Mouse (Mus musculus): Measurements from ENCODE around the gene Ect2. TPM values are rescaled to one million over a fixed set of nuclear protein-coding genes. Genes with fewer than 3 reads are reported as not detected.

Ect2 gene
- total and polyA plus RNA-seq, 3 experiments, result 0.12 to 0.73 (median 0.39) TPM

DNA sequence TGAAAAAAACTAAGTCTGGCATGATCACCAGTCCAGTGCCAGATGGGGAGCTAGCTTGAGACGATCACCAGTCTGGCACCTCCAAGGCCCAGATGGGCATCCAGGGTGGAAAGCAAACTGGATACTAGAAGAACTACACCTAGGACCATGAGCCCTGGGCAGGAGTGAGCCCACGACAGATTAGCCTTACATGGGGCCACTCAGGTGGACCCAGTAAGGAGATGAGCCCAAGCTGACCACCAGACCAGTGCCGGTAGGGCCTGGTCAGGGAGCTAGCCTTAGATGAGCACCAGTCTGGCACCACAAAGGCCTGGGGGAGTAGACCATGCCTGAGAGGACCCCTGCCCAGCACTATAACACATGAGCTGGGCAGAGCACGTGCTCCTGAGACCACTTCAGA lies 44.6 kb downstream of the Ect2 start:
- intact Hi-C loops (cut with DNase I), result no loop called here
- no peaks in the 10 kb centered on the region for H3K27me3 ChIP-seq (ENCODE audit: control insufficient read depth, insufficient read depth, low read length)
- H3K4me3 ChIP-seq, result no peak overlapping the region
- H3K27ac ChIP-seq, result no peak overlapping the region
- no peaks in the 10 kb centered on the region for H3K79me2 ChIP-seq (replicated peaks; ENCODE audit: control insufficient read depth, insufficient read depth, low read length)
- no peaks in the 10 kb centered on the region for H3K4me1 ChIP-seq (ENCODE audit: control insufficient read depth, insufficient read depth, low read length)
- H3K9ac ChIP-seq (ENCODE audit: low read depth, low read length), result no peak overlapping the region
- 88% methylated on average over 4 of the region's 4 CpGs for WGBS
- no peak for DNase-seq
- no peaks in the 10 kb centered on the region for H3K36me3 ChIP-seq (ENCODE audit: control insufficient read depth, insufficient read depth, low read length)
- TF ChIP-seq POLR2A (IDR thresholded peaks at IDR 0.05; ENCODE audit: insufficient read depth, low read depth, low read length), result no peak
- no peak for TF ChIP-seq EP300 (IDR thresholded peaks at IDR 0.05; ENCODE audit: insufficient read depth, low read depth, low read length)

DNA sequence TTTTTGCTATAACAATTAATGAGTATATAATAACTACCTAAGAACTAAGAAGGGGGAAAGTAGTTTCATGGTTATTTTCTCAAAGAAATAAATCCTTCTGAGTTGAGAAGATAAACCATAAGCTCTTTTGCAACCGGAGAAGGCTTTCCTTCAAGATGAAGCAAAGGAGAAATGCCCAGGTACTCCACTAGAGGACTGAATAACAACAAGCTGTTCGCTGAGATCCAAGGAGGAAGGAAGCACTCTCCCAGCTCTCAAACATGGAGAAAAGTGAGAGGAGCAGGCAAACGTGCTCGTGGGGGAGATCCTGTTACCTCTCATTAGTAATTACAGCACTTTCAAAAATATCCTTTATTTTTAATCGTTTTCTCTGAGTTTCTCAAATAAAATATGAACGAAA lies 46.5 kb downstream of the Ect2 start:
- no peak for DNase-seq
- Histone ChIP-seq H3K9ac (ENCODE audit: low read depth, low read length) (no peak overlapping the region), H3K4me3 (no peak overlapping the region), H3K4me1 (ENCODE audit: control insufficient read depth, insufficient read depth, low read length) (no peaks in the 10 kb centered on the region), H3K27ac (no peak overlapping the region), H3K36me3 (ENCODE audit: control insufficient read depth, insufficient read depth, low read length) (no peaks in the 10 kb centered on the region), H3K79me2 (replicated peaks; ENCODE audit: control insufficient read depth, insufficient read depth, low read length) (no peaks in the 10 kb centered on the region), H3K27me3 (ENCODE audit: control insufficient read depth, insufficient read depth, low read length) (no peaks in the 10 kb centered on the region)
- TF ChIP-seq CTCF (IDR thresholded peaks at IDR 0.05) (no peak), EP300 (IDR thresholded peaks at IDR 0.05; ENCODE audit: insufficient read depth, low read depth, low read length) (no peak), POLR2A (IDR thresholded peaks at IDR 0.05; ENCODE audit: insufficient read depth, low read depth, low read length) (no peak)
- whole genome bisulfite sequencing, result 84% methylated on average over 6 of the region's 6 CpGs
- intact Hi-C loops (cut with DNase I), result no loop called here

DNA sequence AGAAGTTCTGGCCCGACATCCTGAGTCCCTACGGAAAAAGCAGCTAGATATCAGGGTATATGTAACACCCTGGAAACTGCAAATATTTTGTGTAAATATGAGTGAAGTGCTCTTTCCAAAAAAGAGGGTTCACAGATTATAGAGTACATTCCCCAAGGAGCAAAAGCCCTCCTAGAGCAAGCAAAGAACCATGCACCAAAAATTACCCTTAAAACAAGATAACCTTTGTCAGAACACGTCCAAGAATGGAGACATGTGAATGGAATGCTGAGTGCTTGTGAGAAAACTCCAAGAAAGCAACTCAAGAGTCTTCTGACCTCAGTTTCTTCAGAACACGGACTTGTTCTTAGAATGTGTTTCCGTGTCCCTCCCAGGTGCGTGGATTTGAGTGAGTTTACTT lies 50.7 kb downstream of the Ect2 start:
- no peaks in the 10 kb centered on the region for H3K36me3 ChIP-seq (ENCODE audit: control insufficient read depth, insufficient read depth, low read length)
- 84% methylated on average over 6 of the region's 6 CpGs for WGBS
- DNase-seq, result no peak

DNA sequence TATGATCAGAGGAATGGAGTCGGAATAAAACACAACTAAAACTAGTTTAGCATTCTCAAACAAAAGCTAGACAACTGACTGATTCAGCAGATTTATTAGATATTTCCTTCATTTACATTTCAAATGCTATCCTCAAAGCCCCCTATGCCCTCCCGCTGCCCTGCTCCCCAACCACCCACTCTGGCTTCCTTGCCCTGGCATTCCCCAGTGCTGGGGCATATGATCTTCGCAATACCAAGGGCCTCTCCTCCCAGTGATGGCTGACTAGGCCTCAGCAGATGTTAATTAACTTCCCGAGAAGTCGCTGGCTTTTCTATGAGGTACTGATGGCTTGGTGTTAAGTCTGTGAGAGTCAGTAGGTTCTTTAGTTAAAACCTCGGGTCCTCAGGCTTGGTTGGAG lies 55.0 kb downstream of the Ect2 start:
- DNase-seq, result no peak
- TF ChIP-seq CTCF (IDR thresholded peaks at IDR 0.05) (no peak), POLR2A (IDR thresholded peaks at IDR 0.05; ENCODE audit: insufficient read depth, low read depth, low read length) (no peak), EP300 (IDR thresholded peaks at IDR 0.05; ENCODE audit: insufficient read depth, low read depth, low read length) (no peak)
- H3K36me3 ChIP-seq (ENCODE audit: control insufficient read depth, insufficient read depth, low read length), result no peaks in the 10 kb centered on the region
- intact Hi-C loops (cut with DNase I), result no loop called here
- WGBS, result 94% methylated on average over 6 of the region's 6 CpGs
- H3K9ac ChIP-seq (ENCODE audit: low read depth, low read length), result no peak overlapping the region
- no peak overlapping the region for H3K27ac ChIP-seq
- no peaks in the 10 kb centered on the region for H3K79me2 ChIP-seq (replicated peaks; ENCODE audit: control insufficient read depth, insufficient read depth, low read length)
- H3K4me1 ChIP-seq (ENCODE audit: control insufficient read depth, insufficient read depth, low read length), result no peaks in the 10 kb centered on the region
- no peaks in the 10 kb centered on the region for H3K27me3 ChIP-seq (ENCODE audit: control insufficient read depth, insufficient read depth, low read length)
- H3K4me3 ChIP-seq, result no peak overlapping the region

More for the DNA sequence above, 50.7 kb downstream of the Ect2 start:
- H3K79me2 ChIP-seq (replicated peaks; ENCODE audit: control insufficient read depth, insufficient read depth, low read length), result no peaks in the 10 kb centered on the region
- no peak overlapping the region for H3K4me3 ChIP-seq
- intact Hi-C loops (cut with DNase I), result no loop called here
- H3K27ac ChIP-seq, result no peak overlapping the region
- no peaks in the 10 kb centered on the region for H3K4me1 ChIP-seq (ENCODE audit: control insufficient read depth, insufficient read depth, low read length)
- TF ChIP-seq CTCF (IDR thresholded peaks at IDR 0.05) (no peak), POLR2A (IDR thresholded peaks at IDR 0.05; ENCODE audit: insufficient read depth, low read depth, low read length) (no peak), EP300 (IDR thresholded peaks at IDR 0.05; ENCODE audit: insufficient read depth, low read depth, low read length) (no peak)
- H3K9ac ChIP-seq (ENCODE audit: low read depth, low read length), result no peak overlapping the region
- H3K27me3 ChIP-seq (ENCODE audit: control insufficient read depth, insufficient read depth, low read length), result no peaks in the 10 kb centered on the region

GRCm38 (mm10) chr3:27086221-27086620 lies 67.5 kb downstream of the Ect2 start:
- Histone ChIP-seq H3K79me2 (replicated peaks; ENCODE audit: control insufficient read depth, insufficient read depth, low read length) (no peaks in the 10 kb centered on the region), H3K36me3 (ENCODE audit: control insufficient read depth, insufficient read depth, low read length) (no peaks in the 10 kb centered on the region), H3K27ac (no peak overlapping the region), H3K9ac (ENCODE audit: low read depth, low read length) (no peak overlapping the region), H3K4me1 (ENCODE audit: control insufficient read depth, insufficient read depth, low read length) (no peaks in the 10 kb centered on the region), H3K27me3 (ENCODE audit: control insufficient read depth, insufficient read depth, low read length) (no peaks in the 10 kb centered on the region), H3K4me3 (no peak overlapping the region)
- intact Hi-C loops (cut with DNase I), result no loop called here
- no peak for DNase-seq
- WGBS, result 97% methylated on average over 6 of the region's 6 CpGs
- TF ChIP-seq EP300 (IDR thresholded peaks at IDR 0.05; ENCODE audit: insufficient read depth, low read depth, low read length) (no peak), CTCF (IDR thresholded peaks at IDR 0.05) (no peak), POLR2A (IDR thresholded peaks at IDR 0.05; ENCODE audit: insufficient read depth, low read depth, low read length) (no peak)

GRCm38 (mm10) chr3:27081229-27082060 lies 72.2 kb downstream of the Ect2 start:
- Histone ChIP-seq H3K9ac (ENCODE audit: low read depth, low read length) (no peak overlapping the region), H3K4me3 (no peak overlapping the region), H3K36me3 (ENCODE audit: control insufficient read depth, insufficient read depth, low read length) (no peaks in the 10 kb centered on the region), H3K4me1 (ENCODE audit: control insufficient read depth, insufficient read depth, low read length) (no peaks in the 10 kb centered on the region), H3K79me2 (replicated peaks; ENCODE audit: control insufficient read depth, insufficient read depth, low read length) (no peaks in the 10 kb centered on the region), H3K27ac (no peak overlapping the region), H3K27me3 (ENCODE audit: control insufficient read depth, insufficient read depth, low read length) (no peaks in the 10 kb centered on the region)
- WGBS, result 71% methylated on average over 13 of the region's 13 CpGs
- intact Hi-C loops (cut with DNase I), result no loop called here
- TF ChIP-seq EP300 (IDR thresholded peaks at IDR 0.05; ENCODE audit: insufficient read depth, low read depth, low read length) (no peak), CTCF (IDR thresholded peaks at IDR 0.05) (no peak), POLR2A (IDR thresholded peaks at IDR 0.05; ENCODE audit: insufficient read depth, low read depth, low read length) (no peak)
- DNase-seq, result no peak
